Mouse (Mus musculus) MEL (cell line): ENCODE data around the gene D630003M21Rik.

Experiments used
- CHD2 ChIP-seq: IDR thresholded peaks from 2 replicates; pipeline ENCODE4 v1.6.1; 2011; ENCODE audit warnings: low read length, improper control_type of control experiment
- CTCF ChIP-seq, 3 experiments: IDR thresholded peaks in 2 of 3; conservative IDR thresholded peaks in 1 of 3; 2 replicates each; pipeline ENCODE4 v1.5.1; 2011 to 2012; ENCODE audit warnings: low read length in 3 of 3, low read depth in 2 of 3, mild to moderate bottlenecking in 2 of 3, improper control_type of control experiment in 1 of 3, inconsistent platforms in 1 of 3, mixed read lengths in 1 of 3, moderate library complexity in 1 of 3; ENCODE audit not compliant: control insufficient read depth in 1 of 3, insufficient read depth in 1 of 3, poor library complexity in 1 of 3, severe bottlenecking in 1 of 3
- EP300 ChIP-seq, 2 experiments: IDR thresholded peaks; 2 replicates each; pipeline ENCODE4 v1.6.1; 2011; ENCODE audit warnings: improper control_type of control experiment in 2 of 2, low read length in 2 of 2, low read depth in 1 of 2, mild to moderate bottlenecking in 1 of 2
- MAFK ChIP-seq: IDR thresholded peaks from 2 replicates; pipeline ENCODE4 v1.6.1; 2011; ENCODE audit warnings: low read depth, mild to moderate bottlenecking, low read length, improper control_type of control experiment, borderline replicate concordance
- MYC ChIP-seq: IDR thresholded peaks from 2 replicates; pipeline ENCODE4 v1.6.1; 2011; ENCODE audit warnings: low read depth, mild to moderate bottlenecking, low read length, improper control_type of control experiment, moderate library complexity
- POLR2A ChIP-seq, 2 experiments: IDR thresholded peaks; 2 replicates each; pipeline ENCODE4 v1.6.1; 2011 to 2012; ENCODE audit warnings: low read length in 2 of 2, mild to moderate bottlenecking in 2 of 2, control low read depth in 1 of 2, improper control_type of control experiment in 1 of 2, low read depth in 1 of 2, moderate library complexity in 1 of 2; ENCODE audit not compliant: control insufficient read depth in 1 of 2, insufficient read depth in 1 of 2, poor library complexity in 1 of 2
- POLR2AphosphoS2 ChIP-seq: IDR thresholded peaks from 2 replicates; pipeline ENCODE4 v1.6.1; 2011; ENCODE audit warnings: low read length, improper control_type of control experiment
- RAD21 ChIP-seq: IDR thresholded peaks from 2 replicates; pipeline ENCODE4 v1.6.1; 2011; ENCODE audit warnings: mild to moderate bottlenecking, low read depth, low read length, improper control_type of control experiment
- RCOR1 ChIP-seq: IDR thresholded peaks from 2 replicates; pipeline ENCODE4 v1.6.1; 2012; ENCODE audit warnings: low read depth, mild to moderate bottlenecking, inconsistent platforms, low read length, improper control_type of control experiment
- TAL1 ChIP-seq: IDR thresholded peaks from 2 replicates; pipeline ENCODE4 v1.6.1; 2012; ENCODE audit warnings: mild to moderate bottlenecking, inconsistent platforms, low read length, moderate library complexity, mixed read lengths
- ZNF384 ChIP-seq: IDR thresholded peaks from 2 replicates; pipeline ENCODE4 v1.6.1; 2012; ENCODE audit warnings: low read depth, mild to moderate bottlenecking, inconsistent platforms, low read length, improper control_type of control experiment

GRCm38 (mm10) chr2:158232414-158232813, 3.4 kb upstream of the D630003M21Rik start:
- TF ChIP-seq MAFK = no peak
- TF ChIP-seq POLR2AphosphoS2 = no peak
- no peak for TF ChIP-seq POLR2A (IDR thresholded peaks at IDR 0.05; ENCODE audit: control insufficient read depth in 1 of 2, insufficient read depth in 1 of 2, low read depth in 1 of 2, low read length in 2 of 2, poor library complexity in 1 of 2)
- TF ChIP-seq CHD2 = no peak
- TF ChIP-seq CTCF (IDR thresholded peaks at IDR 0.05 in 2 of 3, conservative IDR thresholded peaks at IDR 0.05 in 1 of 3; ENCODE audit: control insufficient read depth in 1 of 3, insufficient read depth in 1 of 3, low read depth in 2 of 3, low read length in 3 of 3, poor library complexity in 1 of 3, severe bottlenecking in 1 of 3) = no peak
- no peak for TF ChIP-seq EP300 (IDR thresholded peaks at IDR 0.05; ENCODE audit: low read depth in 1 of 2, low read length in 2 of 2)
- TF ChIP-seq MYC = no peak
- TF ChIP-seq RCOR1 = no peak
- TF ChIP-seq ZNF384 = no peak
- no peak for TF ChIP-seq RAD21
- TF ChIP-seq TAL1 = no peak
